Mouse (Mus musculus) c-Kit-positive CD71-positive TER-119-positive erythroid progenitor cells, embryonic 14.5 days (primary cell): ENCODE measurements around the gene Arntl2.
"Not testable (repeated sequence)": the region's sequence is repeated elsewhere in the genome, so short reads cannot be mapped to it uniquely, and the experiment has no call there.

Experiments
- DNase-seq: peaks from one replicate; pipeline ENCODE4 v3.0.0-alpha.2; 2013; ENCODE audit warnings: low spot score

The Arntl2 gene

DNA sequence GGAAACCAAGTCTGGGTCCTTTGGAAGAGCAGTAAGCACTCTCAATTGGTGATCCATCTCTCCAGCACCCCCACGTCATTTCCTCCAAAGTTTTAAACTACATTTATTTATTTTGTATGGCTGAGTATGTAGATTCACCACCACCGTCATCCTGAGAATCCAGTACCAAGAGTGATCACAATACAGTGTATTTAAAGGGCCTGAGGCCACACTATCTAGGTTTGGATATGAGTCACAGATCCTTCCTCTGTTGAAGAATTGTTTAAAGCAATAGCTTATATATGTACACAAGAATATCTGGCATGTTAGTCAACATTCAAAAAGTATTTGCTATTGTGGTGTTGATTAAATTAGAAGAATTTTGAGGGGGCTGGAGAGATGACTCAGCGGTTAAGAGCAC, 52.4 kb downstream of the Arntl2 start:
- no peak for DNase-seq

DNA sequence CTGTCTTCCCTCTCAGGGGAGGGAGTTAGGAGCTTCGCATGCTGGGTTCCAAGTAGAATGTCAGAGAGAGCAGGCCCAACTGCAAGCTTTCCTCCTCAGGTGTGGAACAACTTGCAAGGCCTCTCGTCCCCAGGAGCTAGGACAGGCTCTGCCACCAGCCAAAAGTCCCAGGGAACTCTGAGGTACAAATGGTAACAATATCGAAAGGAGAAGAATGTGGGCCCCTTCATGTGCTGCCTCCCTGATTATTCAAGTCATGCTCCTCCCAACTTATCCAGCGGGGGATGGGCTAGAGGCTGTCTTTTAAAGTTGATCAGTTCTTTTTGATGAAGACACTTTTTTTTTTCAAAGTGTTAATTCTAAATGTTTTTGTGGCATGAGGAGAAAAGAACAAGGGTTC, 54.2 kb downstream of the Arntl2 start, which contains the start of gene Smco2:
Gene Smco2, plus strand, starts transcription at position 55 of the 400 bp plus-strand sequence.
- DNase-seq: peak; percentile 34

DNA sequence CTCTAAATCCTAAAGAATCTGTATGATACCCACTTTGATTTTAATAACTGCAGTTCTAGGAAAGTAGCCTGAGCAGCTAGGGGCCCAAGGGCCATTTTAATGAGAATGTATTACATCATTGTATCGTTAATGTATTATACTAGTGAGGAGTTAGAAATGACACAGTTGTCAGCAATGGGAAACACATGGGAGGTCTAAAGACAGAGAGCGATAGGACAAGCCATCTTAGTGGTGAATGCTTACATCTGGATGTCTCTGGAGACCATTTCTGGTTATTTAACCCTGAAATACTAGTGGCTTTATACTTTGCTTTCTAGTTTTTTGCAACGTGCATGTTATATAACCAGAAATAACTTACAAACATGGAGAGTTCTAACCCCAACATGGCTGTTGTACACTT, 56.1 kb downstream of the Arntl2 start:
- no peak for DNase-seq

DNA sequence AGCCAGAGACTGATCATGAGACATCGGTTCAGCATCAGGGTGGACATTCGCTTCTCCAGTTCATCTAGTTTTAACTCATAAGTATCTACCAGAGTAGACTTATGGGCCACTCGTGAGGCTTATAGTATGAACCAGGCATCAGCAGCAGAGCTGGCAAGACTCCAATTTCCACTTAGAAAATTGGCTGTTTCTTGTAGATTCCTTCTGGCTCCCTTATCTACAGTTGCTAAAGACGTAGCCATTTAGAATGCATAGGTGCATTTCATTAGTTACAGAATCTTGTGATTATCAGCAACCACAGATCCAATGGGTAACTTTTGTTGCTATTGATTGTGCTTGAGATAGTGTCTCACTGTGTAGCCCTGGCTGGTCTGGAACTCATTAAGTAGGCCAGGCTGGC, 56.9 kb downstream of the Arntl2 start:
- DNase-seq: peak; percentile 8

DNA sequence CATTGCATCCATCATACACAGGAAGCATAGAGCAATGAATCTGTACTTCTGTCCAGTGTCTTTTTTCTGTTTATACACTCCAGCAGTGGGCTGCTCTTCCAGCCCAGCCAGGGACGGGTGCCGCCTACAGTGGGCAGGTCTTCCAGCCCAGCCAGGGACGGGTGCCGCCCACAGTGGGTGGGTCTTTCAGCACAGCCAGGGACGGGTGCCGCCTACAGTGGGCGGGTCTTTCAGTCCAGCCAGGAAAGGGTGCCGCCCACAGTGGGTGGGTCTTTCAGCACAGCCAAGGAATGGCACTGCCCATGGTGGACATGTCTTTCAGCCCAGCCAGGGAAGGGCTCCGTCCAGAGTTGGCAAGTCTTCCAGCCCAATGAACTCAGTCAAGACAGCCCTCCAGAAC, 59.3 kb downstream of the Arntl2 start:
- DNase-seq: peak; percentile 82

DNA sequence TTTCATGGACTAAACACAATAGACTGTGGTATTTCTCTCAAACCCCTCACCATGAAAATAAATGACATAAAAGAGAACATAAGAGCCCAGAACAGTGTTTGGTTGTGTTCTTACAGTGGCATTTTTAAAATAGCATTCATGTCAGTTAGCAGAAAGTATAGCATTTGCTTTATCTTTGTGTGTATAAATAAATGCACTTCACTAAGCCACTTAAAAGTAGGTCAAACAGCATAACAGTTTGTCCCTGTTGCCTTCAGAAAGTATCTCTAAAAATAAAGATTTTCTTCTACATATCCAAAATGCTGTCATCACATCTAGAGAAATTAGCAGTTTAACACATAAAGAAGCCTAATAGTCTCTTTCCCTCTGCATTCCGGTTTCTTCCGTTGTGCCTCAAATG, 61.5 kb downstream of the Arntl2 start:
- DNase-seq: no peak

DNA sequence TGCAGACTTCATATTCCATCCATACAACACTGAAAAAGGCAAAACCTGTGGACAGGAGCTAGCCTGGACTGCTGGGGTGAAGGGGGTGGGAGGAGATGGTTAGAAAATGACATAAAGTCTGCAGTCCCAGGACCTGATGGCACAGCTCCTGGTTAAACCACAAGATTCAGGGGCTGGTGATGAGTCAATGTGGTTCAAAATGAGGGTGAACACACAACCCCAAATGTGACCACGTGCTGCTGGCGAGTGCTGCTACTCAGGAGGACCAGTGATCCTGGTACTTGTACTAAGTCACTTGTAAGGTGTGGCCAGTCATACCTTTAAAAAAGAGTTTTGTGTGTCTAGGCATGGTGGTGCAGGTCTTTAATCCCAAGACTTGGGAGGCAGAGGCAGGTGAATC, 67.3 kb downstream of the Arntl2 start:
- DNase-seq: no peak

DNA sequence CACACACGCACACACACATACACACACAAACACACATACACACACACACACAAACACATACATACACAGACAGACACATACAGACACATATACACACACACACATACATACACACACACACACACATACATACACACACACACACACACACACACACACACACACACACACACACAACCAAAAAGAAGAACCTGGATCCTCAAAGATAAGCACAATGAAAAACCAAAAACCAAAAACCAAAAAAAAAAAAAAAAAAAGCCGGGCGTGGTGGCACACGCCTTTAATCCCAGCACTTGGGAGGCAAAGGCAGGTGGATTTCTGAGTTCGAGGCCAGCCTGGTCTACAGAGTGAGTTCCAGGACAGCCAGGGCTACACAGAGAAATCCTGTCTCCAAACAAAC, 68.5 kb downstream of the Arntl2 start:
- not testable (repeated sequence) for DNase-seq

DNA sequence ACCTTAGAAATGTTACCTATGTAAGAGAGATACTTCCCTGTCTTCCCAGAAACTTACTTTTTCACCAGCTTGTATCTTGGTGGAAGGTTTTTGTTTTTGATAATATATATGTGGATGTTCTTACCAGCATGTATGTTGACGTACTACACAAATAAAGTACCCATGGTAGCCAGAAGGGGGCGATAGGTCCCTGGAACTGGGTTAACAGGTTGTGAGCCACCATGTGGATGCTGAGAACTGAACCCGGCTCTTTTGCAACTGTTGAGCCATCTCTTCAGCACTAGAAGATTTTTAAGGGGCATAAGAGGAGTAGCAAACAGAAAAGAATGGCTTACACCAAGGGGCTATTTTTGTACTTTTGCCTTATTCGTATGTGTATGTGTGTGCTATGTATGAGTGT, 69.8 kb downstream of the Arntl2 start:
- DNase-seq: peak; percentile 36

DNA sequence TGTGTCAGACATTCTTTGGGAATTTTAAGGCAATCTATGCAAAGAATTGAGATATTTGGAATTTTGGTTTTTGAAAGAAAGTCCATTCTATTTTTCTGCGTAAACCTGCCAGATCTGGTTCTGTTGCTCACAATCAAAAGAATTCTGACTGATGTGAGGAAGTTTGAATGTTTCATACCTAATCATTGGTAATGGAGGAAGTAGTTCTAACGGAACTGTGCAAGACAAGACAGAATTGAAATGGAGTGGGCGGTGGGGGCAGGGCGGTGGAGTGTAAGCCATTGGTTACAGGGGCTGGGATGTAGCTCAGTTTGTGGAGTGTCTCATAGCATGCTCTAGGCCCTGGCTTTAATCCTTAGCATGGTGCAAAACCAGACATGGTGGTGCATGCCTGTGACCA, 76.1 kb downstream of the Arntl2 start:
- DNase-seq: no peak

DNA sequence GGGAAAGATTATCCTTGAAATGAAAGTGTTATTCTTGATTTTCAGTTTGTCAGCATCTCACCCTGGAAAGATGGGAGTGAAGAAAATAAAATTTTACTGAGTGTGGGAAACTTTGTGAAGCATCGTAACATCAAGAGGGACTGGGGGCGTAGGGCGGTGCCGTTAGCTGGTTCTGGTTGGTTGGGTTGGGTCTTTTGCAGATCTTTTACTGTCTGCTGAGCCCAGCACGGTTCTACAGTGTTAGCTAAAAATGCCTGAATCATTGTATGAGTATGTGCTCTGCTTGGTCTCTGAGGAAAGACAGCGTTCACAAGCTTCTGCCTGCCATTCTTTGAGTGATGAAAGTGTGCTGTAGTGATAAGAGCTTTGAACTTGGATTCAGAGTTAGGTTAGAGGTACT, 78.6 kb downstream of the Arntl2 start:
- no peak for DNase-seq

DNA sequence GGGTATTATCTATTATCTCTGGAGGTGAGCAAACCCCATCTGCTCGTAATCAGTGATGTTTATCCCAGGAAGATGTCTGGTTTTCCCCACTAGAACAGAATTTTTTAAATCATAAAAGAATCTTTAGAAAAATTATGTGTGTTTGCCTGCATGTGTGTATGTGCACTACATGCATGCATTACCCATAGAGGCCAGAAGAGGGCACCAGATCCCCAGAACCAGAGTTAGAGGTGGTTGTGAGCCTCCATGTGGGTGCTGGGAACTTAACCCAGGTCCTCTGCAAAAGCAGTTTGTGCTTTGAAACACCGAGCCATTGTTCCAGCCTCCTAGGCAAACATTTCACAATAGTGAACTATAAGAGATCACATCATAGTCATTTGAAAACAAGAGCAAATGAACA, 81.0 kb downstream of the Arntl2 start:
- no peak for DNase-seq

DNA sequence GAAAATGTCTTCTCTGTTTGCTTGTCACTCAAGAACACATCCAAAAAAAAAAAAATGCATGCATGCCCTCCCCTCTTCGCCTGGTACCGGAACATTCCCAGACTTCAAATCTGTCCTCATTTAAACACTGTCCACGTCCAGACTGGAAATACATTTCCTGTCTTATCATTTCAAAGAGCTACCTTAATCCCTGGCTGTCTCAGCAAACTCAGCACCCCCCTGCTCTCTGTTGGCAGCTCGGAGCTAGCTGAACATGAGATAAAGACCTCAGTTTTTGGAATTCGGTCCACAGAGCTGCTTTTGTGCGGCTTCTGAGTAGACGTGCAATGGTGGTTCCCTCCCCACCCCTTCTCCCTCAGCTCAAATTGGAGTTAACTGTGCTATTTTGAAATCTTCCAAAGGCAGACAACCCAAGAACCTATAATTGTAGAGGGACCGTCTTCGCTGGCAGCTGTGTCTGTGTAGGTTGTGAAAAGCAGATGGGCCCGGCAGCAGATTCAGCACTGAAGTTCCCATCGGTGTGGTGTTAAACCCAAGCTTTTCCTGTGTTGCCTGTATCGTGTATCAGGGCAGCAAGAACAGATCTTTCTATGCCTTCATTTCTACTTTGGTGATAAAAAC, 81.7 kb downstream of the Arntl2 start:
- no peak for DNase-seq

DNA sequence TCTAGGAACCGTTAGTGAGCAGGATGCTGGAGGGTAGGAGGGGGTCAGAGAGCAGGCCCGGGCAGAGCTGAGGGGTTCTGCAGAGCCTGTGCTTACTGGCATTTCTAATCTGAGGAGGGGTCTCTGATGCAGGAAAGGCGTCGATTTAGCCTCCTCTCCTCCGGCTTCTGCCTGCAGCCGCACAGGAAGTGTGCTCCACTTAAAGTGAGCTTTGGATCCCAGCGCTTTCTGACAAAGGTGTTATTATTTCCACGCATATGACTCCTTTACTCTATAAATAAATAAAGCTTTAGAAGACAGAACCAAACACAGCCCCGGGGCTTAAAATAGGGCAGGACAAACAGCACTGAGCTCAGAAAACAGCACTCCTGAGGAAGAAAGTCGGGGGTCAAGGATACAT, 83.1 kb downstream of the Arntl2 start:
- no peak for DNase-seq

DNA sequence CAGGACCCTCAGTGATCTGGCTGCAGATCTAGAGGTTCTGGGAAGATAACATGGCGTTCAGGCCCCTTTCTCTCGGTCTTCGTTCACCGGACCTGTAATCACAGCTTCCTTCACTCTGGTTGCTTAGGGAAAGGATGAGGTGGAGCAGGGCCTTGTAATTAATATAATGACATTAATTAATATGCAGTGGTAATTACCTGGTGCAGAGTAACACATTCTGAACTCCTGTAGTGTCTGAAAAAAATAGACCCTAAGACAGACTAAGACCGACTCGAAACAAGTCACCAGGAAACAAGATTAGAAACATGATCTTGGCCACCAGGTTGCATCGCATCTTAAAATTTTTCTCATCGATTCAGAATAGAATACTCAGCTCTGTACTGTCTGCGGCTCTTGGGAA, 84.0 kb downstream of the Arntl2 start:
- DNase-seq: no peak

DNA sequence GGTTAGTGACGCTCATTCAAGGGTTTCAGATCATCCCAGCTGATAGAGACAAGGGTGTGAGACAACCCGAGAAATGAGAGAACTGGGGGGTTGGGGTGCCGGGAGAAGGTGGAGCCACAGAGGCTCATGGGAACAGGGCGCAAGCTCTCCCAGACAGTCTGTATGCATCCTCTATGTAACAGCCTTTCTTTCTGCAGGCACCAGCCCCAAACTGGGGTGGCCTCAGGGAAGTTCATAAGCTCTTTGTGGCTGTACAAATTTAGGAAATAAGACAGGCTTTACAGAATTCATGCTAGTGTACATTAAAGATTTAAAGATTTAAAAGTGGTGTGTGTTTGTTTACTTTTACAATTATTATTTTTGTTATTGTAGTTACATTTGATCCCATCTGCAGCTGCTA, 84.4 kb downstream of the Arntl2 start:
- DNase-seq: no peak

DNA sequence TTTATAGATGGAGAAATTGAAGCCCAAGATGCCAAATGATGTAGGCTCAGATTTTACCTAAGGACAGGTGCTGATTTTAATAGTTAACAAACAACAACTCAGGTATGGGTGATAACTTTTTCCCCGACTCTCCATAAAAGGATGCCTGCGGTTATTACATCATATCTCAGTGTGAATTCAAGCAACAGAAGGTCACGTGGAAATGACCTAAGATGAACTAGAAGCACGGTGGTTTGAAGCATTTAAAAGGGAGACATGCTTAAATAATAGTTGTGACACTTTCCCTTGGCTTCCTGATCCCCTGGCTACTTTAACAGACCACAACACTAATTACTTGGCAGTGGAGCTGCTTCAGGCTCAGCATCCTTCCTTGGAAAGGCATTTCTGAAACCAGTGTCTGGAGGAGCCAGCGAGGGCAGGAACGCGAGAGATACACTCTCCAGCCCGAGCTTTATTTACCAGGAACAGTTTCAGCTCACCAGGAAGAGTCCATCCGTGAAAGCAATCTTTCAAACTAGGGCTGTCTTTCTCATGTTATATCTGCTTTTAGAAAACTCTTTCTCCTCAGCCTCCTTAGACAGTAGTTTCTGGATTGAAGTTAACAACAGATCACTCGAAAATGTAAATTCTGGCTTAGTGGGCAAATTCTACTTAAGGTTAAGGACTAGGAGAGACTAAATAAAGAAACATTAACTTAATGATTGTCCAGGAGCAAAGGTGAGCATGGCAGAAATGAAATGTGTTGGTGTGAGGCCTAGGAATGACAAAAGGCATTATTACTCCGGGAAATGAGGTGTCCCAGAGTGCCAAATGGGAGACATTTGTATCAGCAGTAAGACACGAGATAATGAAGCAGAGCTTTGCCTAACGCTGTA, 86.3 kb downstream of the Arntl2 start:
- DNase-seq: no peak
